Mouse (Mus musculus) CH12.LX (cell line): ENCODE data around the gene Asb17. TPM values are rescaled to one million over a fixed set of nuclear protein-coding genes. Genes with fewer than 3 reads are reported as not detected.
A peak's percentile ranks its signal among the peaks of the same experiment; 100 is the strongest.

Experiments
- DNase-seq: peaks from one replicate; pipeline ENCODE4 v3.0.0-alpha.2; 2013; ENCODE audit errors: extremely low read depth
- H3K27ac ChIP-seq: 2 replicates; pipeline ENCODE4 v1.5.1; 2012; ENCODE audit warnings: low read depth, mild to moderate bottlenecking, control low read depth, moderate library complexity; ENCODE audit not compliant: insufficient read depth
- H3K27me3 ChIP-seq: replicated peaks from 2 replicates; pipeline ENCODE3; 2012; ENCODE audit warnings: inconsistent platforms
- H3K36me3 ChIP-seq, 2 experiments: replicated peaks in 1 of 2; 2 replicates each; pipeline versions ENCODE3 to v1.6.1; 2012; ENCODE audit warnings: inconsistent platforms in 1 of 2, low read length in 1 of 2, mild to moderate bottlenecking in 1 of 2, mixed read lengths in 1 of 2, moderate library complexity in 1 of 2; ENCODE audit not compliant: control insufficient read depth in 1 of 2, insufficient read depth in 1 of 2
- H3K4me1 ChIP-seq, 2 experiments: 2 replicates each; pipeline ENCODE4 v1.6.1; 2012; ENCODE audit warnings: inconsistent platforms in 1 of 2, moderate library complexity in 1 of 2; ENCODE audit not compliant: insufficient read depth in 2 of 2, control insufficient read depth in 1 of 2
- H3K4me2 ChIP-seq: 2 replicates; pipeline ENCODE4 v1.6.1; 2012; ENCODE audit warnings: low read depth, mild to moderate bottlenecking, control low read depth; ENCODE audit not compliant: poor library complexity, insufficient read depth, severe bottlenecking
- H3K4me3 ChIP-seq, 3 experiments: fragments of 150-350 bp in 1 of 3; sonication (generic) in 1 of 3; replicated peaks in 1 of 3; 2 replicates each; pipeline versions ENCODE3 to v1.5.1; 2011 to 2012; ENCODE audit warnings: low read depth in 2 of 3, low read length in 2 of 3, mild to moderate bottlenecking in 2 of 3, moderate library complexity in 2 of 3, control low read depth in 1 of 3, improper control_type of control experiment in 1 of 3, inconsistent platforms in 1 of 3, mixed read lengths in 1 of 3; ENCODE audit not compliant: poor library complexity in 1 of 3
- H3K79me2 ChIP-seq: replicated peaks from 2 replicates; pipeline ENCODE4 v1.6.1; 2012; ENCODE audit warnings: mild to moderate bottlenecking, moderate library complexity; ENCODE audit not compliant: control insufficient read depth, poor library complexity, insufficient read depth, severe bottlenecking; ENCODE audit errors: extremely low read depth
- H3K9ac ChIP-seq: 2 replicates; pipeline ENCODE4 v1.6.1; 2012; ENCODE audit warnings: low read depth, mild to moderate bottlenecking, control low read depth, moderate library complexity; ENCODE audit not compliant: insufficient read depth
- H3K9me3 ChIP-seq: replicated peaks from 2 replicates; pipeline ENCODE3; 2012; ENCODE audit warnings: low read length, inconsistent platforms, mixed read lengths
- BHLHE40 ChIP-seq: IDR thresholded peaks from 2 replicates; pipeline ENCODE4 v1.6.1; 2011; ENCODE audit warnings: mild to moderate bottlenecking, low read depth, low read length, improper control_type of control experiment
- CHD1 ChIP-seq: IDR thresholded peaks from 2 replicates; pipeline ENCODE4 v1.6.1; 2012; ENCODE audit warnings: low read depth, low read length, improper control_type of control experiment, inconsistent platforms
- E2F4 ChIP-seq: IDR thresholded peaks from 2 replicates; pipeline ENCODE4 v1.6.1; 2011; ENCODE audit warnings: low read depth, low read length, improper control_type of control experiment; ENCODE audit not compliant: insufficient replicate concordance
- ELF1 ChIP-seq: IDR thresholded peaks from 2 replicates; pipeline ENCODE4 v1.6.1; 2014; ENCODE audit warnings: low read depth, mild to moderate bottlenecking, inconsistent platforms, low read length, improper control_type of control experiment
- EP300 ChIP-seq: IDR thresholded peaks from 2 replicates; pipeline ENCODE4 v1.6.1; 2011; ENCODE audit warnings: low read length, improper control_type of control experiment
- ETS1 ChIP-seq: conservative IDR thresholded peaks from 2 replicates; pipeline ENCODE4 v1.6.1; 2012; ENCODE audit warnings: low read depth, mild to moderate bottlenecking, inconsistent platforms, low read length, improper control_type of control experiment, moderate library complexity
- GABPA ChIP-seq: IDR thresholded peaks from 2 replicates; pipeline ENCODE4 v1.6.1; 2012; ENCODE audit warnings: low read depth, low read length, improper control_type of control experiment, inconsistent platforms; ENCODE audit not compliant: insufficient replicate concordance
- HCFC1 ChIP-seq: IDR thresholded peaks from 2 replicates; pipeline ENCODE4 v1.6.1; 2012; ENCODE audit warnings: low read depth, mild to moderate bottlenecking, inconsistent platforms, low read length, improper control_type of control experiment
- IRF4 ChIP-seq: IDR thresholded peaks from 2 replicates; pipeline ENCODE4 v1.6.1; 2014; ENCODE audit warnings: low read depth, mild to moderate bottlenecking, inconsistent platforms, low read length, improper control_type of control experiment
- JUN ChIP-seq: IDR thresholded peaks from 2 replicates; pipeline ENCODE4 v1.6.1; 2011; ENCODE audit warnings: low read depth, mild to moderate bottlenecking, low read length, improper control_type of control experiment, moderate library complexity; ENCODE audit not compliant: insufficient read depth
- KAT2A ChIP-seq: IDR thresholded peaks from 2 replicates; pipeline ENCODE4 v1.6.1; 2012; ENCODE audit warnings: low read length, improper control_type of control experiment, inconsistent platforms; ENCODE audit not compliant: insufficient replicate concordance
- MAFK ChIP-seq: IDR thresholded peaks from 2 replicates; pipeline ENCODE4 v1.6.1; 2011; ENCODE audit warnings: low read length, improper control_type of control experiment; ENCODE audit not compliant: insufficient replicate concordance
- MAX ChIP-seq: IDR thresholded peaks from 2 replicates; pipeline ENCODE4 v1.6.1; 2011; ENCODE audit warnings: low read length, improper control_type of control experiment
- MEF2A ChIP-seq: IDR thresholded peaks from 2 replicates; pipeline ENCODE4 v1.6.1; 2014; ENCODE audit warnings: low read depth, mild to moderate bottlenecking, inconsistent platforms, low read length, improper control_type of control experiment, borderline replicate concordance
- MXI1 ChIP-seq: IDR thresholded peaks from 2 replicates; pipeline ENCODE4 v1.6.1; 2011; ENCODE audit warnings: mild to moderate bottlenecking, low read depth, low read length, improper control_type of control experiment
- MYC ChIP-seq: IDR thresholded peaks from 2 replicates; pipeline ENCODE4 v1.6.1; 2011; ENCODE audit warnings: low read depth, mild to moderate bottlenecking, improper control_type of control experiment, low read length
- NELFE ChIP-seq: IDR thresholded peaks from 2 replicates; pipeline ENCODE4 v1.6.1; 2011; ENCODE audit warnings: low read depth, low read length, improper control_type of control experiment
- POLR2A ChIP-seq: IDR thresholded peaks from 2 replicates; pipeline ENCODE4 v1.6.1; 2011; ENCODE audit warnings: low read depth, mild to moderate bottlenecking, improper control_type of control experiment, low read length
- POLR2AphosphoS2 ChIP-seq: IDR thresholded peaks from 2 replicates; pipeline ENCODE4 v1.6.1; 2011; ENCODE audit warnings: low read depth, low read length, improper control_type of control experiment
- SIN3A ChIP-seq: IDR thresholded peaks from 2 replicates; pipeline ENCODE4 v1.6.1; 2012; ENCODE audit warnings: low read length, improper control_type of control experiment, inconsistent platforms
- TCF12 ChIP-seq: IDR thresholded peaks from 2 replicates; pipeline ENCODE4 v1.6.1; 2014; ENCODE audit warnings: low read depth, mild to moderate bottlenecking, inconsistent platforms, low read length, improper control_type of control experiment
- USF1 ChIP-seq: IDR thresholded peaks from 2 replicates; pipeline ENCODE4 v1.6.1; 2014; ENCODE audit warnings: low read depth, mild to moderate bottlenecking, inconsistent platforms, low read length, improper control_type of control experiment
- USF2 ChIP-seq: conservative IDR thresholded peaks from 2 replicates; pipeline ENCODE4 v1.6.1; 2011; ENCODE audit warnings: low read depth, low read length, improper control_type of control experiment
- ZKSCAN1 ChIP-seq: IDR thresholded peaks from 2 replicates; pipeline ENCODE4 v1.6.1; 2012; ENCODE audit warnings: low read depth, inconsistent platforms, low read length, improper control_type of control experiment, borderline replicate concordance
- ZMIZ1 ChIP-seq: IDR thresholded peaks from 2 replicates; pipeline ENCODE4 v1.6.1; 2012; ENCODE audit warnings: low read depth, mild to moderate bottlenecking, inconsistent platforms, low read length, improper control_type of control experiment
- dilution Hi-C: fragments of 300-500 bp; cut with MboI; formaldehyde crosslinking; loops from 2 replicates; pipeline ENCODE4 v1.14.3; 2020; ENCODE audit warnings: low sequenced_read_pairs; ENCODE audit not compliant: extremely low pct_unique_long_range_greater_than_20kb, extremely low pct_ligation_motif_present
- in situ Hi-C: fragments of 300-500 bp; cut with MboI; formaldehyde crosslinking; loops from 3 replicates; pipeline ENCODE4 v1.14.3; 2019; ENCODE audit warnings: low sequenced_read_pairs, low pct_ligation_motif_present, low pct_unique_long_range_greater_than_20kb, mixed read lengths
- polyA plus RNA-seq: library from polyadenylated mRNA; unstranded; fragments of >175 nt; gene quantifications from 2 replicates; pipeline ENCODE4 v1.2.1, GENCODE M21; 2012; ENCODE audit warnings: low read depth; ENCODE audit not compliant: insufficient read length
- total RNA-seq, 2 experiments: library from RNA; depleted of rRNA; stranded (reverse); fragments of 300-350 nt in 1 of 2; fragments of >200 nt in 1 of 2; gene quantifications; 2 replicates each; pipeline ENCODE4 v1.2.3; 2012 to 2014

Asb17 gene
- total and polyA plus RNA-seq, 3 experiments = 0.13 to 0.27 TPM; not detected in 1

- dilution Hi-C loops = no loop called here
- TF ChIP-seq CHD1 = no peak
- no peak for TF ChIP-seq POLR2AphosphoS2
- no peak for TF ChIP-seq NELFE
- no peak for TF ChIP-seq ETS1
- no peak for TF ChIP-seq USF1
- no peak for TF ChIP-seq ELF1
- TF ChIP-seq IRF4 = no peak
- TF ChIP-seq E2F4 = no peak
- no peak for TF ChIP-seq MYC
- TF ChIP-seq ZKSCAN1 = no peak
- no peak for TF ChIP-seq POLR2A
- no peak for TF ChIP-seq BHLHE40
- no peak for TF ChIP-seq ZMIZ1
- no peak; the same call in 1 of the 2 replicates for TF ChIP-seq MAX
- TF ChIP-seq TCF12 = no peak
- no peak for TF ChIP-seq SIN3A
- TF ChIP-seq GABPA = no peak
- TF ChIP-seq EP300 = no peak
- TF ChIP-seq, all 38 proteins: peak for 0
- Histone ChIP-seq H3K27ac (no peak overlapping the region), H3K4me2 (no peak overlapping the region), H3K9me3 (no peaks in the 10 kb centered on the region), H3K27me3 (no peaks in the 10 kb centered on the region), H3K36me3 (no peaks in the 10 kb centered on the region), H3K4me1 (peaks cover 3 to 13% of the 10 kb centered on the region in 2 experiments; a peak in 2 of 4 replicates), H3K9ac (no peak overlapping the region), H3K79me2 (no peaks in the 10 kb centered on the region), H3K4me3 (no peak overlapping the region)
- DNase-seq = no peak
- in situ Hi-C loops = no loop called here
Observed at GRCm38 (mm10) chr3:153847207-153847733, 3.3 kb downstream of the Asb17 start.

- H3K79me2 ChIP-seq = no peaks in the 10 kb centered on the region
- no peak overlapping the region for H3K27ac ChIP-seq
- H3K4me3 ChIP-seq = no peak overlapping the region
- H3K36me3 ChIP-seq = no peaks in the 10 kb centered on the region
- H3K9ac ChIP-seq = no peak overlapping the region
- peak; percentile 27 for DNase-seq
- peaks cover 3 to 13% of the 10 kb centered on the region in 2 experiments; a peak in 2 of 4 replicates for H3K4me1 ChIP-seq
- no peak for TF ChIP-seq USF2
- no peak for TF ChIP-seq ETS1
- TF ChIP-seq MAX = peak; percentile 89
- TF ChIP-seq MAFK = no peak
- TF ChIP-seq ZKSCAN1 = no peak
- no peak for TF ChIP-seq TCF12
- no peak for TF ChIP-seq HCFC1
- TF ChIP-seq GABPA = no peak
- TF ChIP-seq IRF4 = no peak
- no peak for TF ChIP-seq EP300
- TF ChIP-seq JUN = no peak
- TF ChIP-seq NELFE = no peak
- peak; percentile 92 for TF ChIP-seq BHLHE40
- TF ChIP-seq MXI1 = peak; percentile 58; the same call in 1 of the 2 replicates
- TF ChIP-seq KAT2A = no peak
- TF ChIP-seq MYC = peak; percentile 85
- no peak for TF ChIP-seq POLR2A
- TF ChIP-seq MEF2A = no peak
- no peak for TF ChIP-seq USF1
- no peak for TF ChIP-seq ZMIZ1
- TF ChIP-seq CHD1 = no peak
- no peak; the same call in 1 of the 2 replicates for TF ChIP-seq SIN3A
- H3K9me3 ChIP-seq = no peaks in the 10 kb centered on the region
- H3K27me3 ChIP-seq = no peaks in the 10 kb centered on the region
- peak overlapping the region; percentile 54 for H3K4me2 ChIP-seq
- in situ Hi-C loops (no loop called here), dilution Hi-C loops (no loop called here)
Observed at GRCm38 (mm10) chr3:153849368-153850015, 5.5 kb downstream of the Asb17 start.
